Mouse (Mus musculus): ENCODE measurements around the gene Avpr1b. TPM values are rescaled to one million over a fixed set of nuclear protein-coding genes. Genes with fewer than 3 reads are reported as not detected.

The Avpr1b gene
- polyA plus RNA-seq, 1 experiment from 2014 or later: not detected

DNA sequence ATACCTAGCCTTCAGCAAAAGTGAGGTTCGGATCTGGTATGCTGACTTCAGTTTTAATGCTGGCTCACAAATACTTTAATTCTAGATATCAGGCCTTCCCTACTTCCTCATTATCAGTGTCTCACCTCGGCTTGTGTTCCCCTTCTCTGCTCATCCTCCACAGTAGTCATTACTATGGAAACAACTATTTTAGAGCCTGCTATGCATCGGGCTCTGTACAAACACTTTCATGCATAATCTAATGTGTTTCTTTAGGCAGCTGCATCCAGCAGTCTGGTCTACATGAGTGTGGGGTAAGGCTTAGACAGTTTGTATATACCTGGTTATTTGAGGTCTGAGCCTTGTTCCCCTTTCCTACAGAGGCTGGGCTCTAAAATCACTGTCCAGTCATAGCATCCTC is 15.4 kb upstream of the Avpr1b start:
- no peaks in the 10 kb centered on the region for H3K36me3 ChIP-seq (ENCODE audit: insufficient read depth, low read length)
- no peak overlapping the region for H3K27ac ChIP-seq
- H3K9ac ChIP-seq (ENCODE audit: low read depth, low read length): no peak overlapping the region
- WGBS: 95% methylated on average over 3 of the region's 3 CpGs
- no peak for TF ChIP-seq CTCF (IDR thresholded peaks at IDR 0.05; ENCODE audit: low read depth)
- DNase-seq (ENCODE audit: low spot score) (no peak), ATAC-seq (replicated peaks; ENCODE audit: low FRiP score, low read depth) (no peak)
- H3K4me3 ChIP-seq (replicated peaks; ENCODE audit: low read depth, low read length): no peak overlapping the region
- no peaks in the 10 kb centered on the region for H3K4me1 ChIP-seq (replicated peaks; ENCODE audit: insufficient read depth, low read length)
- H3K9me3 ChIP-seq (replicated peaks; ENCODE audit: low read length): no peaks in the 10 kb centered on the region
- H3K27me3 ChIP-seq (ENCODE audit: insufficient read depth, low read length): 0 out of 2 replicates have a peak, but pooled peaks cover 4% of the 10 kb centered on the region
- no peak overlapping the region for H3K4me2 ChIP-seq (ENCODE audit: low read length)

GRCm38 (mm10) chr1:131586836-131587235 is 12.2 kb upstream of the Avpr1b start:
- Histone ChIP-seq H3K4me3 (replicated peaks; ENCODE audit: low read depth, low read length) (no peak overlapping the region), H3K27ac (no peak overlapping the region), H3K4me1 (replicated peaks; ENCODE audit: insufficient read depth, low read length) (no peaks in the 10 kb centered on the region), H3K36me3 (ENCODE audit: insufficient read depth, low read length) (no peaks in the 10 kb centered on the region), H3K9me3 (replicated peaks; ENCODE audit: low read length) (no peaks in the 10 kb centered on the region), H3K27me3 (ENCODE audit: insufficient read depth, low read length) (no peaks in the 10 kb centered on the region), H3K4me2 (ENCODE audit: low read length) (no peak overlapping the region), H3K9ac (ENCODE audit: low read depth, low read length) (no peak overlapping the region)
- DNase-seq (ENCODE audit: low spot score) (no peak), ATAC-seq (replicated peaks; ENCODE audit: low FRiP score, low read depth) (no peak)
- 53% methylated on average over 8 of the region's 8 CpGs for WGBS
- no peak for TF ChIP-seq CTCF (IDR thresholded peaks at IDR 0.05; ENCODE audit: low read depth)

- peak; percentile 55 for TF ChIP-seq CTCF (IDR thresholded peaks at IDR 0.05; ENCODE audit: low read depth)
- Histone ChIP-seq H3K4me3 (replicated peaks; ENCODE audit: low read depth, low read length) (no peak overlapping the region), H3K9ac (ENCODE audit: low read depth, low read length) (no peak overlapping the region), H3K4me1 (replicated peaks; ENCODE audit: insufficient read depth, low read length) (no peaks in the 10 kb centered on the region), H3K27me3 (ENCODE audit: insufficient read depth, low read length) (no peaks in the 10 kb centered on the region; the same call in 1 of the 2 replicates), H3K27ac (no peak overlapping the region), H3K9me3 (replicated peaks; ENCODE audit: low read length) (no peaks in the 10 kb centered on the region), H3K4me2 (ENCODE audit: low read length) (no peak overlapping the region), H3K36me3 (ENCODE audit: insufficient read depth, low read length) (no peaks in the 10 kb centered on the region)
- 37% methylated on average over 11 of the region's 11 CpGs for WGBS
- DNase-seq (ENCODE audit: low spot score) (no peak), ATAC-seq (replicated peaks; ENCODE audit: low FRiP score, low read depth) (no peak)
These were observed 1.3 kb downstream of the Avpr1b start for GRCm38 (mm10) chr1:131600314-131600713.

- 71% methylated on average over 2 of the region's 2 CpGs for WGBS
- Histone ChIP-seq H3K9me3 (replicated peaks; ENCODE audit: low read length) (no peaks in the 10 kb centered on the region), H3K4me3 (replicated peaks; ENCODE audit: low read depth, low read length) (no peak overlapping the region), H3K9ac (ENCODE audit: low read depth, low read length) (no peak overlapping the region), H3K27ac (no peak overlapping the region), H3K4me2 (ENCODE audit: low read length) (no peak overlapping the region), H3K27me3 (ENCODE audit: insufficient read depth, low read length) (no peaks in the 10 kb centered on the region), H3K36me3 (ENCODE audit: insufficient read depth, low read length) (no peaks in the 10 kb centered on the region), H3K4me1 (replicated peaks; ENCODE audit: insufficient read depth, low read length) (no peaks in the 10 kb centered on the region)
- DNase-seq (ENCODE audit: low spot score) (no peak), ATAC-seq (replicated peaks; ENCODE audit: low FRiP score, low read depth) (no peak)
- no peak for TF ChIP-seq CTCF (IDR thresholded peaks at IDR 0.05; ENCODE audit: low read depth)
These were observed 7.7 kb downstream of the Avpr1b start for GRCm38 (mm10) chr1:131606719-131607118.

DNA sequence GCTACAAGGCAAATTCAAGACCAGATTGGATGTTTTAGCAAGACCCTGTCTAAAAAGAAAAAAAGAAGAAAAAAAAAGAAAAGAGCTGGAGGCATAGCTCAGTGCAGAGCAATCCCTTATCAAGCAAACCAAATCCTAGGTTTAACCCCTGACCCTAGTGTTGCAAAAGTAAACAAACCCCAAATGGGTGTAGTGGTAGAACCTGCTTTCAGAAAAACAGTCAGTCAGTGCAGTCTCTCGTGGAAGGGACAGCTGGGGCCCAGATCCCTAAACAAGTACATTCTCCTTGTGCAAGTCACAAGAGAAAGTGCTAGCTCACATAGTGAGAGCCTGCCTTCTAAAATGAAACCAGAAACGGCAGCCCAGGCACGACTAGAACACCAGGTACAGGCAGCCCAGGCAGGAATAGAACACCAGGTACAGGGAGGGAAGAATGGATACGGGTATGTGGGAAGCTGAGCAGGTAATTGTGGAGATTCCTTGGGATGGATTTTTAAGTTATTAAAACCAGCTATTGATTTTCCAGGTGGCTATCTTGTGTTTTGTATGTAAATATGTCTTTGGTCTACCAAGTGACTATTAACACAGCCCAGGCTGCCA is 13.6 kb downstream of the Avpr1b start:
- WGBS: 47% methylated on average over 4 of the region's 4 CpGs
- H3K4me3 ChIP-seq (replicated peaks; ENCODE audit: low read depth, low read length): no peak overlapping the region
- no peak for TF ChIP-seq CTCF (IDR thresholded peaks at IDR 0.05; ENCODE audit: low read depth)
- no peak overlapping the region for H3K27ac ChIP-seq
- no peaks in the 10 kb centered on the region for H3K27me3 ChIP-seq (ENCODE audit: insufficient read depth, low read length)
- no peak overlapping the region for H3K4me2 ChIP-seq (ENCODE audit: low read length)
- H3K36me3 ChIP-seq (ENCODE audit: insufficient read depth, low read length): no peaks in the 10 kb centered on the region
- H3K9ac ChIP-seq (ENCODE audit: low read depth, low read length): no peak overlapping the region
- no peaks in the 10 kb centered on the region for H3K9me3 ChIP-seq (replicated peaks; ENCODE audit: low read length)
- ATAC-seq (replicated peaks; ENCODE audit: low FRiP score, low read depth): no peak
- no peak for DNase-seq (ENCODE audit: low spot score)
- no peaks in the 10 kb centered on the region for H3K4me1 ChIP-seq (replicated peaks; ENCODE audit: insufficient read depth, low read length)

DNA sequence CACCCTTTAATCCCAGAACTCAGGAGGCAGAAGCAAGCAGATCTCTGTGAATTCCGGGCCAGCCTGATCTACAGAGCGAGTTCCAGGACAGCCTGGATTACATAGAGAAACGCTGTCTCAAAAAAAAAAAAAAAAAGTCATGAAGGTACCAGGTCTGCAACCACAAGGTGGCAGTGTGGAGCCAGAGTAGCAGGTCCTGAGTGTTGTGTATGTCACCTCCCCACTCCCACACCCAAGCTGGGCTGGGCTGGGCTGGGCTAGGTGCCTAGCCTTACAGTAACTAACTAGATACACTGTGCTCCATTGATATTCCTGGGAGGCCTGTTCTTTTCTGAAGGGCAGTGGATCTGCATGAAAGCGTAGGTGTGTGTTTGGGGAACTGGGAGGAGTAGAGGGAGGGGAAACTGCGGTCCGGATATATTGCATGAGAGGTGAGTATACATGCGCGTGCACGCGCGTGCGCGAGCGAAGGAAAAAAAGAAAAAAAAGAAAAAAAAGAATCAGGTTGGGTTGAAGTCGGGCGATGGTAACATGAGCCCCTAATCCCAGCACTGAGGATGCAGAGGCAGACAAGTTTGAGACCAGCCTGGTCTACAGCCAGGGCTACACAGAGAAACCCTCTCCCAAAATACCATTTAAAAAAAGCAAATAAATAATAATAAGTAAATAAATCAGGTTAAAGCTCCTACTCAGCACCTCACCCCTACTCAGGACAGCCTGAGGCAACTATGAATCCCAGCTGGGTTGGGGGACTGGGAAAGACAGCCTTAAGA is 14.5 kb downstream of the Avpr1b start:
- Histone ChIP-seq H3K36me3 (ENCODE audit: insufficient read depth, low read length) (no peaks in the 10 kb centered on the region), H3K4me2 (ENCODE audit: low read length) (no peak overlapping the region), H3K4me3 (replicated peaks; ENCODE audit: low read depth, low read length) (no peak overlapping the region), H3K27ac (no peak overlapping the region), H3K9ac (ENCODE audit: low read depth, low read length) (no peak overlapping the region), H3K27me3 (ENCODE audit: insufficient read depth, low read length) (no peaks in the 10 kb centered on the region), H3K4me1 (replicated peaks; ENCODE audit: insufficient read depth, low read length) (no peaks in the 10 kb centered on the region), H3K9me3 (replicated peaks; ENCODE audit: low read length) (no peaks in the 10 kb centered on the region)
- peak; percentile 80 for TF ChIP-seq CTCF (IDR thresholded peaks at IDR 0.05; ENCODE audit: low read depth)
- DNase-seq (ENCODE audit: low spot score) (peak; percentile 77), ATAC-seq (replicated peaks; ENCODE audit: low FRiP score, low read depth) (peak; percentile 72)
- WGBS: 77% methylated on average over 16 of the region's 16 CpGs
